Mouse (Mus musculus) cortical plate, adult 2 months (tissue): Measurements from ENCODE around the gene Anapc7.

Experiments used
- CTCF ChIP-seq: fragments of 200-500 bp; IDR thresholded peaks from 2 replicates; pipeline ENCODE4 v1.5.1; 2011; ENCODE audit warnings: mild to moderate bottlenecking, control low read depth, low read length; ENCODE audit not compliant: insufficient read depth; ENCODE audit errors: extremely low read depth
- POLR2A ChIP-seq: fragments of 200-500 bp; IDR thresholded peaks from 2 replicates; pipeline ENCODE4 v1.6.1; 2011; ENCODE audit warnings: mild to moderate bottlenecking, low read length, control low read depth; ENCODE audit not compliant: insufficient read depth; ENCODE audit errors: extremely low read depth

DNA sequence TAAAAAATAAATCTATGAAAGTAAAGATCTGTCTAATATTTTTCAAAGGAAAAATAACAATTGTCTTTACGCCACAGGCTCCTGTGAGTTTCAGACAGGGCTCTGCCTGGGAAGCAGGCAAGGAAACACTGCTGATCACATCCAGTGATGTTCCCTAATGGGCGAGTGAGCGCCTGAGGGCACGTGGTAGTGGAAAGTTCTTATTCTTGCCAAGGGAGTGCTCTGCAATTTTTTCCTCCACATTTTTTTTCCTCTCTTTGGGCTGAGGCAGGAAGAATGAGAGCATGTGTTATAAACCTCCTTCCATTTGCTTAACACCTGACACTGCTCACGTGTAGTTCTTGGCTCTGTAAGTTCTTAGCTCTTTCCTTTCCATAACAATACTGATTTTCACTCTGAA is 60.4 kb downstream of the Anapc7 start:
- TF ChIP-seq CTCF (no peak), POLR2A (no peak)
